Mouse (Mus musculus) C2C12 (cell line): ENCODE data around the gene Polh. TPM values are rescaled to one million over a fixed set of nuclear protein-coding genes. Genes with fewer than 3 reads are reported as not detected.

ENCODE experiments used
- H3K27me3 ChIP-seq: one replicate; pipeline ENCODE4 v1.6.1; 2011; ENCODE audit not compliant: control insufficient read depth, insufficient read depth, insufficient read length
- H3K36me3 ChIP-seq: one replicate; pipeline ENCODE4 v1.6.1; 2011; ENCODE audit not compliant: control insufficient read depth, insufficient read depth
- H3K4me3 ChIP-seq: one replicate; pipeline ENCODE4 v1.5.1; 2011; ENCODE audit warnings: mild to moderate bottlenecking, control low read depth; ENCODE audit not compliant: poor library complexity, insufficient read depth, severe bottlenecking
- H3K79me2 ChIP-seq: one replicate; pipeline ENCODE4 v1.6.1; 2011; ENCODE audit not compliant: control insufficient read depth, insufficient read depth
- H3K79me3 ChIP-seq: one replicate; pipeline ENCODE4 v1.6.1; 2011; ENCODE audit warnings: low read depth, control low read depth
- H3ac ChIP-seq: one replicate; pipeline ENCODE3; 2011; ENCODE audit warnings: low read depth; ENCODE audit not compliant: control insufficient read depth, insufficient read length
- CEBPB ChIP-seq: IDR thresholded peaks from one replicate; pipeline ENCODE4 v1.6.1; 2011; ENCODE audit warnings: low read depth, mild to moderate bottlenecking, control low read depth, moderate library complexity
- CTCF ChIP-seq: IDR thresholded peaks from one replicate; pipeline ENCODE4 v1.5.1; 2011; ENCODE audit not compliant: control insufficient read depth, insufficient read depth, insufficient read length
- FOSL1 ChIP-seq: IDR thresholded peaks from one replicate; pipeline ENCODE4 v1.8.0; 2011; ENCODE audit warnings: mild to moderate bottlenecking, low read length; ENCODE audit not compliant: poor library complexity, insufficient read depth, severe bottlenecking
- MAX ChIP-seq: IDR thresholded peaks from one replicate; pipeline ENCODE4 v1.6.1; 2011; ENCODE audit warnings: mild to moderate bottlenecking, control low read depth
- MYOD1 ChIP-seq: IDR thresholded peaks from one replicate; pipeline ENCODE4 v1.6.1; 2011; ENCODE audit warnings: low read depth; ENCODE audit not compliant: control insufficient read depth, insufficient read length
- MYOG ChIP-seq: IDR thresholded peaks from one replicate; pipeline ENCODE4 v1.6.1; 2011; ENCODE audit not compliant: control insufficient read depth, insufficient read length; ENCODE audit errors: extremely low read depth
- USF1 ChIP-seq: IDR thresholded peaks from one replicate; pipeline ENCODE4 v1.6.1; 2011; ENCODE audit warnings: low read depth, mild to moderate bottlenecking, control low read depth, moderate library complexity
- polyA plus RNA-seq: library from polyadenylated mRNA; unstranded; fragments of >200 nt; fragmentation: generic; extraction: Trizol; gene quantifications from one replicate; pipeline ENCODE4 v1.2.1, GENCODE M21; 2012; ENCODE audit warnings: missing spikeins

Gene Polh
- polyA plus RNA-seq, 1 experiment, result 14.4 TPM

DNA sequence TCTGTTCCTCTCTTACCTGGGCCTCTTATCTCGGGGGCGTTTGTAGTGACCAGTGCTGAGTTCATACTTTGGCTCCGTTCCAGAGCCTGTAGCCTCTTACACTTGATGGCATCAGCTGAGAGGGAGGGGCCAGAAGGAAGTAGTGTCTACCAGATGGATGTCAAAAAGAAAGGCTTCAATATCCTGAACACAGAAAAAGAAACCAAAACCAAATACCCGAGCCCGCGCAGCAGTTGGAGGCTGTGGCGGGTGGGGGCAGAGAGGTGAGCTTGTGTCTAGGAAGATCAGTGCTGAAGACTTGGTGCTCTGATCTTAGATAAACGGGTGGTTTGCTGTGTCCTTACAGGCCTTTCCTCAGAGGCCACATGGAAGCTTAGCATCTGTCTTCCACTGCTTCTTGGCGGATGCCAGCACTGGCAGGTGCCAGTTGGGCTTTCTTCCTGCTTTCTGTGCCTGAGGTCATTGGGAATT lies 39.5 kb downstream of the Polh start:
- H3K79me3 ChIP-seq, result peaks cover 5% of the 10 kb centered on the region
- H3K4me3 ChIP-seq, result no peak overlapping the region
- peaks cover 32% of the 10 kb centered on the region for H3K36me3 ChIP-seq
- no peak for TF ChIP-seq CEBPB
- TF ChIP-seq MYOD1, result no peak
- no peak for TF ChIP-seq USF1
- TF ChIP-seq FOSL1, result no peak
- H3ac ChIP-seq, result no peak overlapping the region
- no peaks in the 10 kb centered on the region for H3K27me3 ChIP-seq
- H3K79me2 ChIP-seq, result peaks cover 18% of the 10 kb centered on the region

DNA sequence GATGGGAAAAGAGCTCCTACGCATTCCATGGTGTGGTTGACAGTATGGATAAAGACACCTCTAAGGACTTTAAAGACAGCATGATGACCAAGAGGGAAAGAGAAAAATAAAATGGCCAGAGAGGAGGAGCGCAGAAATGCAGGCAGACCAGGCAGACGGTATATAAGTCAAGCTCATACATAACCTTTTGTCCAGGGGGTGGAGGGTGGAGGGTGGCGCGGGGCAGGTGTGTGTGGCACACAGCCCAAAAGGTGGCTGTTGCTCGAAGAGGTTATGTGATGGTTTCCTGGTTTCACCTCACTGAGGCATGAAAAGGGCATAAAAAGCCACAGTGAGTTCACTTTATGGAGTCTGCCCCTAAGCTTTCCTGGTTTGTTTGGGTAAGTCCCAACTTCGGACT lies 39.9 kb downstream of the Polh start:
- peaks cover 18% of the 10 kb centered on the region for H3K79me2 ChIP-seq
- peaks cover 27% of the 10 kb centered on the region for H3K36me3 ChIP-seq
- H3K27me3 ChIP-seq, result no peaks in the 10 kb centered on the region
- H3ac ChIP-seq, result no peak overlapping the region
- no peak for TF ChIP-seq MAX
- no peak for TF ChIP-seq FOSL1
- no peak for TF ChIP-seq CEBPB
- TF ChIP-seq USF1, result no peak
- TF ChIP-seq MYOG, result no peak
- TF ChIP-seq MYOD1, result no peak
- TF ChIP-seq CTCF, result no peak
- H3K79me3 ChIP-seq, result peaks cover 5% of the 10 kb centered on the region
- no peak overlapping the region for H3K4me3 ChIP-seq

DNA sequence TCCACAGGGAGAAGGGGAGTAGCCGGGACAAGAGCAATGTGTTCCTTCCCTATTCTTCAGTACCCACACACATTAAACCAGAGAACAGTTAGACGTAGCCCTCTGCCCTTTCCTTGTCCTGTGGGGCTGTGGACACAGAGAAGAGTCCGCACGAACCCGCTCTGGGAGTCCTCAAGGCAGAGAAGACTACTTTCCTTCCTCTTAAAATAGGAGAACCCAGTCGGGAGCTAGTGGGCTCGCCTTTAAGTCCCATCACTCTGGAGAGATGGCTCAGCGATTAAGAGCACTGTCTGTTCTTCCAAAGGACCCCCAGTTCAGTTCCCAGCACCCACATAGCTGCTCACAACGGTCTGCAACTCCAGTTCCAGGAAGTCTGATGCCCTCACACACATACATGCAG lies 40.7 kb downstream of the Polh start:
- H3K4me3 ChIP-seq, result peak overlapping the region; percentile 58
- TF ChIP-seq FOSL1 (no peak), MAX (no peak), MYOD1 (no peak), USF1 (no peak), MYOG (no peak), CTCF (no peak), CEBPB (no peak)
- H3K79me2 ChIP-seq, result peaks cover 18% of the 10 kb centered on the region
- H3K27me3 ChIP-seq, result no peaks in the 10 kb centered on the region
- H3K36me3 ChIP-seq, result peaks cover 20% of the 10 kb centered on the region
- peak overlapping the region; percentile 63 for H3ac ChIP-seq
- peaks cover 5% of the 10 kb centered on the region for H3K79me3 ChIP-seq

DNA sequence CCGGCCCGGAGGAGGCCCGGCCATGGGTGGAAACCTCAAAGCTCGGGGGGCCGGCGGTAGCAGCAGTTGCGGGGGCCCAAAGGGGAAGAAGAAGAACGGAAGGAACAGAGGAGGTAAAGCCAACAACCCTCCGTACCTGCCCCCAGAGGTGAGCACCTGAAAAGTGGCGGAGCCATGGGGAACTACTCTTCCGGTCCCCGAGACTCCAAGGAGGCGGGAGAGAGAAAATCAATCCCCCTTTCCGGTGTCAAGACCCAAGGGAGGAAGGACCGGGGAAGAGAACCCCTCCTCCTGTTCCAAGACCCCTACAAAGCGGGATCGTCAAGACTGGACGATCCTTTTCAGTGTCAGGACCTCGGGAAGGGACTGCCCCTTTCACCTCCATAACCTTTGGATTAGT lies 41.3 kb downstream of the Polh start:
- TF ChIP-seq MAX (no peak), CTCF (no peak), USF1 (no peak), CEBPB (no peak), FOSL1 (no peak), MYOD1 (no peak), MYOG (no peak)
- Histone ChIP-seq H3ac (peak overlapping the region; percentile 63), H3K4me3 (peak overlapping the region; percentile 58), H3K79me3 (peaks cover 5% of the 10 kb centered on the region), H3K27me3 (no peaks in the 10 kb centered on the region), H3K36me3 (peaks cover 20% of the 10 kb centered on the region), H3K79me2 (peaks cover 18% of the 10 kb centered on the region)

DNA sequence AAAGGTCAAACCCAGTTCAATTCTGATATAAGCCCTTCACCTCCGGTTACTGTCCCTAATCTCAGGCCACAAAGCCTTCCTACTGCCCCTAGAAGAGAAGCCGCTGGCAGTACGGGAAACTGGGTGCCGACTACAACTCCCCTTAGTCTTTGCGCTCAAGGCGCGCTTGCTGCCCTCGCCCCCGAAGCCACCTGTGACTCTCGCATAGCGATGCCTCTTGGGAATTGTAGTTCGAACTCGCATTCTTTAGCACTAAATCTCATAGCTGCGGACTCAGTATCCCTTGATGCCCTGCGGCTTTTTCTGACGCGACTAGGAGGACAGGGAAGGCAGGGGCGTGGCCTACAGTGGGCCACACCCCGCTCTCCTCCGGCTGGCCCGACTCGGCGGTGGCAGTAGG lies 41.8 kb downstream of the Polh start, which contains the start of gene Gtpbp2:
Gtpbp2 (plus strand) TSS at position 347 of the 400 bp plus-strand sequence.
- Histone ChIP-seq H3K79me2 (peaks cover 18% of the 10 kb centered on the region), H3K36me3 (peaks cover 19% of the 10 kb centered on the region), H3K27me3 (no peaks in the 10 kb centered on the region), H3ac (peak within 1 kb of the TSS; percentile 63), H3K4me3 (peak within 1 kb of the TSS; percentile 58), H3K79me3 (peaks cover 5% of the 10 kb centered on the region)
- TF ChIP-seq CEBPB (no peak), MAX (no peak), CTCF (no peak), MYOG (no peak), USF1 (peak; percentile 55), FOSL1 (no peak), MYOD1 (no peak)

DNA sequence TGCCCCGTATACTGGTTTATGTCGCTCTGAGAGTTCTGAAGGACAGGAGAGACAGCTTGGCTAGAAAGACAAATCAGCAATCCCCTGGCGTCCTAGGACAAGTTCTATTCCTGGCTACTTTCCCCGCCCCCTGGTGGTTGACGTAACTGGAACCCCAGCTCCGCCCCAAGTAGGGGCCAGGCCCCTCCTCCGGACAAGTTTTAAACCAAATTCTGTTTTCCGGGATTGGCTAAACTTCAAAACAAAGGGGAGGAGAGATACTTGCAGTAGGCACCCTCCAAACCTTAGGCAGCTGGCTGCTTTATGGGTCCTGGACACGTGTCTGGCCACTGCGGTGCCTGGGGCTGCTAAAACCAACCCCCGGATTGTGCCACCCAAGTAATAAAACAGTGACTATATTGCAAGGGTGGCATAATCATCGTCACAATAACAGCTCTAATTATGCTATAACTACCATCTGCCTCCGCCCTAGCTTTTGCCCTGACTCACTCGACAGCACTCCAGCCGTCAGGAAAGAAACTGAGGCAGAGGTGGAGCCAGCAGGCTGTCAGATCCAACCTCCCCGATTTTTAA lies 42.3 kb downstream of the Polh start:
- H3K27me3 ChIP-seq, result no peaks in the 10 kb centered on the region
- peaks cover 14% of the 10 kb centered on the region for H3K36me3 ChIP-seq
- TF ChIP-seq FOSL1 (no peak), USF1 (peak; percentile 51), CEBPB (no peak), MYOG (no peak), CTCF (no peak), MAX (peak; percentile 88), MYOD1 (no peak)
- peaks cover 18% of the 10 kb centered on the region for H3K79me2 ChIP-seq
- peak overlapping the region; percentile 35 for H3K4me3 ChIP-seq
- peak overlapping the region; percentile 51 for H3ac ChIP-seq
- peaks cover 5% of the 10 kb centered on the region for H3K79me3 ChIP-seq
